Mouse (Mus musculus): ENCODE measurements around the gene Ccdc50. TPM values are rescaled to one million over a fixed set of nuclear protein-coding genes. Genes with fewer than 3 reads are reported as not detected.

Ccdc50 gene
- polyA plus RNA-seq, 1 experiment from 2014 or later = 27.3 TPM

DNA sequence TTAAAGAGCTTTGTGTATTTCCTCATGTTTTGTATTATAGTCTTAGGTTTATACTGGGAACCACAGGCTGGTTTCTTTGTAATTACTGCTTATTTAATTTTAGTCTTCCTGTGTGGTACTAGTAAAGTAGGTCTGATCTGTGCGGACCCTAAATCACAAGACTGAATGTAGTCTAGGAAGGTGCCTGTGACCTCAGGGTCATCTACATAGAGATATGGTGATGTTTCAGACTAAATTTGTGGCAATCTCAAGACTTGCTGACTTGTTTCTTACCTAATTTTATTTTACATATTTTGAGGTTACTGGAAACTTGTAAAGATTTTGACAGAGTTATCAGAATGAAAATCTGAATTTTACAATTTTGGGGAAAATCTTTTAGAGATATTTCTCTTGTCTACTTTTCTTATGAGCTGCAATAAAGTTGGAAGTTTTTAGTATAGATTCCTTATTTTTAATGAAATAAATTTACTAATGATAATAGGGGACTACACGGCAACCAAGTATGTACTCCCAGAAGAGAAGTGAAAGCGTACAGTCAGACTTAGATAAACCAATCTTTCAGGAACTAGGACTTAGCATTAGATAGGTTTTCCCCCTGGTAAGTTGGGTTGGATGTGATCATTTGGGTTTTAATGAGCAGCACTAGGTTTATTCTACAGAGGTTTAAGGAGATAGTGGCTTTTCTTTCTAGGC, 10.5 kb downstream of the Ccdc50 start:
- WGBS = 86% methylated on average over 3 of the region's 3 CpGs
- Histone ChIP-seq H3K27ac (no peak overlapping the region), H3K9ac (no peak overlapping the region), H3K9me3 (replicated peaks) (0 out of 2 replicates have a peak, but pooled peaks cover 3% of the 10 kb centered on the region), H3K4me3 (no peak overlapping the region), H3K36me3 (no peaks in the 10 kb centered on the region; the same call in 1 of the 2 replicates), H3K27me3 (no peaks in the 10 kb centered on the region), H3K4me1 (replicated peaks) (0 out of 2 replicates have a peak, but pooled peaks cover 2% of the 10 kb centered on the region), H3K4me2 (no peak overlapping the region)
- no peak for ATAC-seq (replicated peaks; ENCODE audit: insufficient number of reproducible peaks, insufficient read depth, low FRiP score, low read depth)

GRCm38 (mm10) chr16:27399719-27400253, 11.1 kb downstream of the Ccdc50 start:
- no peak overlapping the region for H3K27ac ChIP-seq
- no peak overlapping the region for H3K4me2 ChIP-seq
- 83% methylated on average over 6 of the region's 6 CpGs for WGBS
- no peaks in the 10 kb centered on the region for H3K27me3 ChIP-seq
- 0 out of 2 replicates have a peak, but pooled peaks cover 2% of the 10 kb centered on the region for H3K4me1 ChIP-seq (replicated peaks)
- ATAC-seq (replicated peaks; ENCODE audit: insufficient number of reproducible peaks, insufficient read depth, low FRiP score, low read depth) = no peak
- no peak overlapping the region for H3K4me3 ChIP-seq
- H3K9me3 ChIP-seq (replicated peaks) = 0 out of 2 replicates have a peak, but pooled peaks cover 3% of the 10 kb centered on the region
- no peak overlapping the region for H3K9ac ChIP-seq
- no peaks in the 10 kb centered on the region; the same call in 1 of the 2 replicates for H3K36me3 ChIP-seq

DNA sequence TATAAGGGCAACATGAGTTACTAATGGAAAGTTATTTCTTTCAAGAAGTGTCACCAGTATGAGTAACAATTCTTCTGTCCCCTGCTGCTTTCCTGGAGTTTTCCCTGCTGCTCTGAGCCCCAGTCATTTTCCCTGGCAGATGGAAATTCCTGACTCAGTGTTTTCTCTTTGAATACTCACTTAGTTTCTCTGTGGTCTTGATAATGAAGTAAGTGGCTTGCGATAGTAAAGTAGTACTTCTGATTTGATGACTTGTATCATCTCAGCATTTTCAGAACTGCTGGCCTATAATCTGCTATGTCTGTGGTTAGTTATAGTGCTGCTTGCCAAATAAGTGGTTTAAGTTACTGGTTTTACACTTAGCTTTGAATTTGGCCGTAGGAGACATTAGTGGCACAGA, 12.9 kb downstream of the Ccdc50 start:
- ATAC-seq (replicated peaks; ENCODE audit: insufficient number of reproducible peaks, insufficient read depth, low FRiP score, low read depth) = no peak
- no peak overlapping the region for H3K27ac ChIP-seq
- 0 out of 2 replicates have a peak, but pooled peaks cover 2% of the 10 kb centered on the region for H3K4me1 ChIP-seq (replicated peaks)
- no peak overlapping the region for H3K4me2 ChIP-seq
- no peak overlapping the region for H3K4me3 ChIP-seq
- WGBS = 54% methylated on average over 2 of the region's 2 CpGs
- H3K27me3 ChIP-seq = no peaks in the 10 kb centered on the region
- H3K9me3 ChIP-seq (replicated peaks) = no peaks in the 10 kb centered on the region
- H3K36me3 ChIP-seq = peaks cover 2% of the 10 kb centered on the region; the same call in 1 of the 2 replicates
- no peak overlapping the region for H3K9ac ChIP-seq

- no peak overlapping the region for H3K4me3 ChIP-seq
- H3K27ac ChIP-seq = no peak overlapping the region
- peaks cover 10% of the 10 kb centered on the region; the same call in 1 of the 2 replicates for H3K36me3 ChIP-seq
- H3K4me2 ChIP-seq = no peak overlapping the region
- no peaks in the 10 kb centered on the region for H3K27me3 ChIP-seq
- no peak overlapping the region for H3K9ac ChIP-seq
- no peaks in the 10 kb centered on the region for H3K9me3 ChIP-seq (replicated peaks)
- no peak for ATAC-seq (replicated peaks; ENCODE audit: insufficient number of reproducible peaks, insufficient read depth, low FRiP score, low read depth)
- H3K4me1 ChIP-seq (replicated peaks) = 0 out of 2 replicates have a peak, but pooled peaks cover 2% of the 10 kb centered on the region
Observed at GRCm38 (mm10) chr16:27404107-27404506, 15.4 kb downstream of the Ccdc50 start.

- Histone ChIP-seq H3K9me3 (replicated peaks) (no peaks in the 10 kb centered on the region), H3K4me2 (no peak overlapping the region), H3K4me1 (replicated peaks) (no peaks in the 10 kb centered on the region), H3K27ac (no peak overlapping the region), H3K36me3 (peaks cover 48% of the 10 kb centered on the region), H3K4me3 (no peak overlapping the region), H3K27me3 (no peaks in the 10 kb centered on the region), H3K9ac (no peak overlapping the region)
- 89% methylated on average over 6 of the region's 6 CpGs for WGBS
- no peak for ATAC-seq (replicated peaks; ENCODE audit: insufficient number of reproducible peaks, insufficient read depth, low FRiP score, low read depth)
Observed at GRCm38 (mm10) chr16:27416937-27417584, 28.4 kb downstream of the Ccdc50 start.

GRCm38 (mm10) chr16:27417632-27418031, 29.0 kb downstream of the Ccdc50 start:
- no peak overlapping the region for H3K4me3 ChIP-seq
- H3K36me3 ChIP-seq = peaks cover 54% of the 10 kb centered on the region
- H3K9me3 ChIP-seq (replicated peaks) = no peaks in the 10 kb centered on the region; the same call in 1 of the 2 replicates
- H3K9ac ChIP-seq = no peak overlapping the region
- no peak overlapping the region for H3K4me2 ChIP-seq
- 75% methylated on average over 3 of the region's 3 CpGs for WGBS
- no peak overlapping the region for H3K27ac ChIP-seq
- ATAC-seq (replicated peaks; ENCODE audit: insufficient number of reproducible peaks, insufficient read depth, low FRiP score, low read depth) = no peak
- H3K27me3 ChIP-seq = no peaks in the 10 kb centered on the region
- no peaks in the 10 kb centered on the region for H3K4me1 ChIP-seq (replicated peaks)

DNA sequence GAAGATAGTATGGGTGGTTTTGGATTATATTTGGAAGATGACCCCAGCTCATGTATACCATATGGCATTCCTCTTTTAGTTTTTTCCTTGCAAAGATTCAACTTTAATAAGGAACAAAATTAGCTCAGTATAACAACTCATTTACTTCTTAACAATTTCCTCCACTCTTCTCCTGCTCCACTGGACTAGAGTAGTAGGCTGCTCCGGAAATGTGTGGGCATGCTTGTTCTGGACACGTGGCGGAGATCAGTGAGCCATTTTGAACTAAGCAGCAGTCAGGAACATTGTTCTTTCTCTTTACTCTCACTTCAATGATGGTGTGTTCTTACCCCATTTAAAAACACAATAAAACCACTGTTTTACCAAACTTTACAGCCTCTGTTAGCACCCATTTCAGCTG, 32.3 kb downstream of the Ccdc50 start:
- Histone ChIP-seq H3K4me3 (no peak overlapping the region), H3K4me1 (replicated peaks) (no peaks in the 10 kb centered on the region), H3K27me3 (no peaks in the 10 kb centered on the region), H3K9me3 (replicated peaks) (no peaks in the 10 kb centered on the region; the same call in 1 of the 2 replicates), H3K27ac (no peak overlapping the region), H3K36me3 (peaks cover 43% of the 10 kb centered on the region), H3K4me2 (no peak overlapping the region), H3K9ac (no peak overlapping the region)
- WGBS = 97% methylated on average over 3 of the region's 3 CpGs
- no peak for ATAC-seq (replicated peaks; ENCODE audit: insufficient number of reproducible peaks, insufficient read depth, low FRiP score, low read depth)

- ATAC-seq (replicated peaks; ENCODE audit: insufficient number of reproducible peaks, insufficient read depth, low FRiP score, low read depth) = no peak
- H3K9ac ChIP-seq = no peak overlapping the region
- no peaks in the 10 kb centered on the region for H3K4me1 ChIP-seq (replicated peaks)
- H3K27me3 ChIP-seq = no peaks in the 10 kb centered on the region
- H3K36me3 ChIP-seq = peaks cover 33% of the 10 kb centered on the region
- no peak overlapping the region for H3K4me2 ChIP-seq
- H3K27ac ChIP-seq = no peak overlapping the region
- H3K4me3 ChIP-seq = no peak overlapping the region
- no peaks in the 10 kb centered on the region for H3K9me3 ChIP-seq (replicated peaks)
- 83% methylated on average over 3 of the region's 3 CpGs for WGBS
Observed at GRCm38 (mm10) chr16:27435034-27435433, 46.4 kb downstream of the Ccdc50 start.

DNA sequence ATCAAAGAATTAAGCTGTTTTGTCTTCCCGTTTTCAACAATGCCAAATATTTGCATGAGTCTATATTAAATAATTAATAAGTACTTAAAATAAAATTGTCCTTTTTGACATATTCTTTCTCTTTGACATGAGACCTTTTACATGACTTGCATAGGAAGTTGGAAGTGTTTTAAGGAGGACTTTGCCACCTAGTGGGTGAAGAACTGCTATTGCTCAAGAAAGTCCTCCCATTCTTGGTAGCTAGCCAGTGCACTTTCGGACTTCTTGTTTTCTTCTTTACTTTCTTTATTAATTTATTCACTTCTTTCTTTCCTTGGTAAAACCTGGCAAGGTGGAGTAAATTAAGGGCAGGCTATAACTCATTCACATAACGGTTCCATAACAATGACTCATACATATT, 55.3 kb downstream of the Ccdc50 start:
- Histone ChIP-seq H3K9ac (no peak overlapping the region), H3K4me2 (no peak overlapping the region), H3K27ac (no peak overlapping the region), H3K27me3 (no peaks in the 10 kb centered on the region), H3K4me1 (replicated peaks) (no peaks in the 10 kb centered on the region), H3K4me3 (no peak overlapping the region), H3K9me3 (replicated peaks) (no peaks in the 10 kb centered on the region), H3K36me3 (peaks cover 36% of the 10 kb centered on the region)
- WGBS = 89% methylated on average over 3 of the region's 3 CpGs
- no peak for ATAC-seq (replicated peaks; ENCODE audit: insufficient number of reproducible peaks, insufficient read depth, low FRiP score, low read depth)

DNA sequence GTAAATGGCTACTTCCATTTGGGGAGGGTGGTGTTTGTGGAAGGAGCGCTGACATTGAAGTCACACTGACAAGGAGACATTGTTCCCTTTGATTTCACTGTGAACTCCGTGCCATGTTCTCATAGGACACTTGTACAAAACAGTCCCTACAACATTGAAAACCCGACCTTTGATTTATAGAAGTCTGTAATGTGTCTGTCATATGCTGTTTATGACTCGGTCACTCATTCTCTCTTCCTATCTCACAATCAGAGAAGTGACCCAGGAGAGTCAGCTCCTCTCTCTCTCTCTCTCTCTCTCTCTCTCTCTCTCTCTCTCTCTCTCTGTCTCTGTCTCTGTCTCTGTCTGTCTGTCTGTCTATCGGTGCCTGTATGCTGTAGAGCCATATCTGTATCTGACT, 60.7 kb downstream of the Ccdc50 start:
- no peak overlapping the region for H3K4me3 ChIP-seq
- no peak overlapping the region for H3K27ac ChIP-seq
- H3K36me3 ChIP-seq = peaks cover 27% of the 10 kb centered on the region; the same call in 1 of the 2 replicates
- WGBS = 77% methylated on average over 5 of the region's 5 CpGs
- no peak for ATAC-seq (replicated peaks; ENCODE audit: insufficient number of reproducible peaks, insufficient read depth, low FRiP score, low read depth)
- H3K27me3 ChIP-seq = no peaks in the 10 kb centered on the region
- H3K4me2 ChIP-seq = no peak overlapping the region
- no peaks in the 10 kb centered on the region for H3K9me3 ChIP-seq (replicated peaks)
- H3K4me1 ChIP-seq (replicated peaks) = no peaks in the 10 kb centered on the region
- no peak overlapping the region for H3K9ac ChIP-seq

GRCm38 (mm10) chr16:27450655-27451054, 62.0 kb downstream of the Ccdc50 start:
- ATAC-seq (replicated peaks; ENCODE audit: insufficient number of reproducible peaks, insufficient read depth, low FRiP score, low read depth) = no peak
- Histone ChIP-seq H3K9ac (no peak overlapping the region), H3K4me2 (no peak overlapping the region), H3K27ac (no peak overlapping the region), H3K4me1 (replicated peaks) (no peaks in the 10 kb centered on the region), H3K27me3 (no peaks in the 10 kb centered on the region), H3K9me3 (replicated peaks) (no peaks in the 10 kb centered on the region), H3K36me3 (peaks cover 20% of the 10 kb centered on the region; the same call in 1 of the 2 replicates), H3K4me3 (no peak overlapping the region)
- 91% methylated on average over 2 of the region's 2 CpGs for WGBS
